Mouse (Mus musculus) kidney, adult 8-10 months (tissue): ENCODE measurements at regions not wholly inside any gene's neighbourhood (a gene's known extent, or its start where the extent isn't known, plus 50 kb on each side); places are given as distances from the start of the nearest gene placed in this dataset.

Experiments
- DNase-seq, 2 experiments: peaks; one replicate each; pipeline ENCODE4 v3.0.0; 2022

DNA sequence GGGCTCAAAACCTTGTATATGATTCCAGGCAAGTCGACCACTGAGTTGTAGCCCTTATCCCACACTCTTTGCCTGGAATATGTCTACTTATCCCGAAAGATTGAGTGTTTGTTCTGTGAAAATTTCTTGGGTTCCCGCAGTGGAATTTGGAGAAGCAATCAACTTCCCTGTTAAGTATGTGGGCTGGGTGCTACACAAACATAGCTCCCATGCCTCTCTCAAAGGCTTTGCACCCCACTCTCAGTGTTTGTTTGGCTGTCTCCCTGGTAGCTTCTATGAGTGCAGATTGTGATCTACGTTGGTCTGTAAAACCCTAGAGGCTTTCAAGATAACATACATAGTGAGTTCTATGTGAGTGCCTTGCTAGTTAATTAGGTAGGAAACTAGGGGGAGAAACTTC lies 1184.2 kb downstream of the 4930447A16Rik start:
- no peak for DNase-seq
